Mouse (Mus musculus): ENCODE data around the gene Smarca4.
A peak's percentile ranks its signal among the peaks of the same experiment; 100 is the strongest.

Gene Smarca4

DNA sequence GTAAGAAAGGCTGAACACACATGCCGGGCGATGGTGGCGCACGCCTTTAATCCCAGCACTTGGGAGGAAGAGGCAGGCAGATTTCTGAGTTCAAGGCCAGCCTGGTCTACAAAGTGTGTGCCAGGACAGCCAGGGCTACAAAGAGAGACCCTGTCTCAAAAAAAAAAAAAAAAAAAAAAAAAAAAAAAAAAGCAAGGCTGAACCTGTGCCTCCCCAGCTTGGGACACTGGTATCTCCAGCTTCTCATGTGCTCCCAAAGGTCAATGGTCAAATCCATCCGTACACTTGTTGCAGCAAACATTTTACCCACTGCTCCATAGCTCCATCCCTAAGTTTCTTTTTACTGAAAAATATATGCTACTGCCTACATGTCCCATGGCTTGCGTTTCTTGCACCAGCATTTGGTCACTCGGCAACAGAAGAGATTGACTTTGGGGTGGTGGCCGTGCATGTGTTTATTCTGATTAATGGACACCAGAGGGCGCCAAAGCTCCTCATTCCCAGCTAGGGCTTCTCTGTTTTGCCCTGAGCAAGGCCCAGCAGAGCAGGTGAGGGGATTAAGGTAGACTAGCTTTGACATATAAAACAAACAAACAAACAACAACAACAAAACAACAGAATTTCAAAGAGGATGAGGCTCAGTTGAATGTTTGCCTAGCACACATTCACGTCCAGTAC lies 14.1 kb upstream of the Smarca4 start:
- DNase-seq: peak; percentile 81

- DNase-seq: no peak
These were observed 11.8 kb upstream of the Smarca4 start for GRCm38 (mm10) chr9:21604119-21604518.

DNA sequence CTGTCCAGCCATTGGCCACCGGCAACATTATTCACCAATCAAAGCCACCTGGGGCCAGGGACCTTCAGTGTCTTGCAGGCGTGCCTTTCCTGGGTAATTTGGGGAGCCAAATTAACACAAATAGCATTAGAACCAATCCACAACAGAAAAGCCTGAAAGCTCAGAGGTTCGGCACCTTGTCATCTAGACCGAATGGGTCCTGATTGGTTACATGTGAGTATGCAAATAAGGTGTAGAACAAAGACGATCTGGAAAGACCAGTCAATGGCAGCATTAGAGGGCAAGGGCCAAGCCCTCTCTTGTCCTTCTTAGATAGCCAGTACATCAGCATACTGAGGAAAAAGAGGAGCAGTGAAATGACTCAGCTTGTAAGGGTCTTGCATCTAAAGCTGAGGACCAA lies 10.1 kb upstream of the Smarca4 start:
- DNase-seq: no peak

DNA sequence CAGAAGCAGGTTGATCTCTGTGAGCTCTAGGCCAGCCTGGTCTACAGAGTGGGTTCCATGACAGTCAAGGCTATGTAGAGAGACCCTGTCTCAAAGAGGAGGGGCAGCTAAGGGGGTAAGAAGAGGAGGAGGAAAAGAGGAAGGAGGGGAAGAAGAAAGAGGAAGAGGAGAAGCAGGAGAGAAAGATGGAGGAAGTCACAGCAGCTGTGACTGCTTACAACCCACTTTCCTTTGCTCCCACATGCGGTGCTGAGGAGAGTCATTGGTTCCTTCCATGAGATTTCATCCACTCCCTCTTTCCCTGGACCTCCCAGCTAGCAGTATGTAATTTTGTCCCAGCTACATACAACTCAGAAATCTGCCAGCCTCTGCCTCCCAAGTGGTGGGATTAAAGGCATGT lies 9.3 kb upstream of the Smarca4 start:
- DNase-seq: no peak

DNA sequence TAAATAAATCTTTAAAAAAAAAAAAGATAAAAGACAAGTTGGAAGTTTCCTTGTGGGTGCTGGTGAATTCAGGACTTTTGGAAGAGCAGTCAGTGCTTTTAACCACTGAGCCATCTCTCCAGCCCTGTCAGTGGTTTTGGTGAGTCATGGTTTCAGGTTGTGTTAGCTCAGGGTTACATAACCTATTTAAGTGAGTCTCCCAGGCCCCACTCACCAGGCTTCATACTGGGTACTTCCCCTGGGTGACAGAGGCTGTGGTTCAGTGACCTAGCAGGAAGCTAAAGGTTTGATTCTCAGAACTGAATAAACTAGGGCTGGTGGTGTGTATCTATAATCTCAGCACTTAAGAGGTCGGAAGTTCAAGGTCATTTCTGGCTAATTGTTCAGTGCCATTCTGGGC lies 6.1 kb upstream of the Smarca4 start:
- DNase-seq: no peak

DNA sequence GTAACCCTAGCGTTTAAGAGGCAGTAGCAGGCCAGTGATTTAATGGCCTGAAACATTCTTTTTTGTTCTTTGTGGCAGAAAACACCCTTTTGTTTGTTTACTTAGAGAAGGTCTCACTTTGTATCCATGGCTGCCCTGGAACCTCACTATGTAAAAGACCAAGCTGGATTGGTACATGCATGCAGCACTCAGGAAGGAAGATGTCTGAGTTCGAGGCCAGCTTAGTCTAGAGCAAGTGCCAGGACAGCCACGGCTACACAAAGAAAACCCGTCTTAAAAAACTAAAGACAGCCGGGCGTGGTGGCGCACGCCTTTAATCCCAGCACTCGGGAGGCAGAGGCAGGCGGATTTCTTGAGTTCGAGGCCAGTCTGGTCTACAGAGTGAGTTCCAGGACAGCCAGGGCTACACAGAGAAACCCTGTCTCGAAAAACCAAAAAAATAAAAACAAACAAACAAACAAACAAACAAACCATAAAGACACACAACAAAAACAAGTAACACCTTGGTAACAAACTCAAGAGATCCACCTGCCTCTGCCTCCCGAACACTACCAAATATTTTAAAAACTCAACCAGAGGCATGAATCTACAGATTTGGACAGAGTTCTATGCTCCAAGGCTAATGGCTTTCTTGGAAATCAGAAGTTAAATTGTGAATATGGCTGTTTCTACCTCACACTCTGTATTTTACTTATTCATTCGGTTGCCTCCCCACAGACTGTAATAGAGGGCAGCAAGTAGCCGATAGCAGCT lies 929 bp upstream of the Smarca4 start:
- no peak for DNase-seq

- DNase-seq: peak; percentile 90
These were observed 338 bp downstream of the Smarca4 start for GRCm38 (mm10) chr9:21616232-21616781.

- DNase-seq: no peak
These were observed 1.1 kb downstream of the Smarca4 start for GRCm38 (mm10) chr9:21617066-21617465.

GRCm38 (mm10) chr9:21620229-21620628 lies 4.3 kb downstream of the Smarca4 start:
- no peak for DNase-seq

- no peak for DNase-seq
These were observed 6.7 kb downstream of the Smarca4 start for GRCm38 (mm10) chr9:21622676-21623075.

- no peak for DNase-seq
These were observed 9.7 kb downstream of the Smarca4 start for GRCm38 (mm10) chr9:21625342-21626339.

- DNase-seq: no peak
These were observed 10.6 kb downstream of the Smarca4 start for GRCm38 (mm10) chr9:21626571-21626970.

- no peak for DNase-seq
These were observed 11.3 kb downstream of the Smarca4 start for GRCm38 (mm10) chr9:21627145-21627795.

DNA sequence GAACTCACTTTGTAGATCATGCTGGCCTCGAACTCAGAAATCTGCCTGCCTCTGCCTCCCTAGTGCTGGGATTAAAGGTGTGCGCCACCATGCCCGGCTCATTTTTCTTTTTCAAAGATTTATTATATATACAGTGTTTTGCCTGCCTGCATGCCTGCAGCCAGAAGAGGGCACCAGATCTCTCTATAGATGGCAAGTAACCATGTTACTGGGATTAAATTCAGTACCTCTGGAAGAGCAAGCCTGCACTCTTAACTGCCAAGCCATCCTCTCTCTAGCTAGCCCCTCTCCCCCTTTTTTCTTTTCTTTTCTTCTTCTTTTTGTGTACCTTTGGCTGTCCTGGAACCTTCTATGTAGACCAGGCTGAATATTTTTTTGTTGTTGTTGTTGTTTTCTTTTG lies 14.7 kb downstream of the Smarca4 start:
- DNase-seq: peak; percentile 72

DNA sequence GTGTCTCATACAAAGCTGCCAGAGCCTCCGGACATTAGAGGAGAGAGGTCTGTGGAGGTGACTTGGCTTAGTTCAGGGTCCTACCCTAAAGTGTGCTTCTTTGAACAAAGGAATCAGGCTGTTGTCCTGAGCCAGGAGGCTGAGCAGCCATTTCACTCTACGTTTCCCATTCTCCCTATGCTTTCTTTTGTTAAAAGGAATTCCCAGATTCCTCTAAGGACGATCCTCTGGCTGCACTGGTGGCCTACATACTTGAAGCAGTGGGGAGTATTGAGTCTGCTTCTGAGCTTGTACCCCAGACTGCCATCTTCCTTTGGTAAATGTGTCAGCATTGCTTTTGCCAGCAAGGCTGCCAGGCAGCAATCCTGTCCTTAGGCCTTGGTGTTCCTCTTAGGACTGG lies 17.1 kb downstream of the Smarca4 start:
- DNase-seq: no peak

- no peak for DNase-seq
These were observed 19.7 kb downstream of the Smarca4 start for GRCm38 (mm10) chr9:21635639-21636038.

DNA sequence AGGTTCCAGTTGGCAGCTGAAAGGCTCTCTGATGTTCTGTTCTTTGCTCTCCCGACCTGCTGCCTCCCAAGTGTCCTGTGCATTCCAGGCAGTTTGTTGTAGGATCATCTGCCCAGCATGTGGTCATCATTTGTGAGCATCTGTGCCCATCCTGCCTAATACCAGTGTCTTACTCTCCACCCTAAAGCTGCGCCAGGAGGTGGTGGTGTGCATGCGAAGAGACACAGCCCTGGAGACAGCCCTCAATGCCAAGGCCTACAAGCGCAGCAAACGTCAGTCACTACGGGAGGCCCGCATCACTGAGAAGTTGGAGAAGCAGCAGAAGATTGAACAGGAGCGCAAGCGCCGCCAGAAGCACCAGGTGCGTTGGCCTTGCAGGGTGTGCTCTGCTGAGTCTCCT lies 23.1 kb downstream of the Smarca4 start:
- no peak for DNase-seq

DNA sequence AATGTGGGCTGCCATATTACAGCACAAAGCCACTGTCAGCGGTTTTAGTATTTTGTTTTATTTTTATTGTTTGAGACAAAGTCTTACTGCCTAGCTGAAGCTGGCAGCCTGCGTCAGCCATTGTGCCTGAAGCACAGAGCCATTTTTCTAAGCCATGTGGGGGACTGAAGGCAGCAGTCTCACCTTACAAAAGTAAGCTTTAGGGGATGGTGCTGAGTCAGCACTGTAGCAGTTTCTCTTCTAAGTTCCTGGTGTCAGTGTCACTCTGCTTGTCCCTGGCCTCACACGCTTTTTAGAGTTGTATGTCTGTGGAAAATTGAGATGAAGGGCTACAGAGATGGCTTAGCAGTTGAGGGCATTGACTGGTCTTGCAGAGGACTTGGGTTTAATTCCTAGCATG lies 30.4 kb downstream of the Smarca4 start:
- no peak for DNase-seq

DNA sequence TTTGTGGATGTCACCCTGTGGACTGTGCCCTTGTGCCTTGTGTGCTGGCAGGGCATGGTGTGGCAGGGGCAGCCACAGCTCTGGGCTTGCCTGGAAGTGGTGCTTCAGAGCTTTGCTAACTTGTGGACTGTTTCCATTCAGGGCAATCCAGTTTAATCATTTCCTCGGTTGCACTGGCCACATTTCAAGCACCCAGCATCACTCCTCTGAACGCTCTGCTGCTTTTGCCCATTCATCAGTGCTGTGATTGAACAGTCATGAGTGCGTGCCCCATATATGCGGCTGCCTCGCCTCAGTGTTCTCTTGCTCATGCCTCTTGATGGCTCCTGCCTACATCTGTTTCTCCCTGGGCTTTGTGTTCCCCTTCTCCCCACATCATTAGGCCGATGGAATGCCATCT lies 31.8 kb downstream of the Smarca4 start:
- peak; percentile 92 for DNase-seq

GRCm38 (mm10) chr9:21652263-21652662 lies 36.3 kb downstream of the Smarca4 start:
- no peak for DNase-seq

GRCm38 (mm10) chr9:21653253-21653652 lies 37.3 kb downstream of the Smarca4 start:
- no peak for DNase-seq

- no peak for DNase-seq
These were observed 46.1 kb downstream of the Smarca4 start for GRCm38 (mm10) chr9:21662034-21662433.

GRCm38 (mm10) chr9:21668946-21669345 lies 53.0 kb downstream of the Smarca4 start:
- no peak for DNase-seq

Measured in kidney, adult 9 months (tissue).